Comparison of ENCODE assay signal across 15 mouse cellular contexts in genomic region chr9:119823722-119824121, GRCm38 (mm10). TPM values are rescaled to one million over a fixed set of nuclear protein-coding genes. Genes with fewer than 3 reads are reported as not detected.
DNase-seq lines count a peak whose midpoint lies in the region; ATAC-seq lines count a peak whose summit lies in the region.
"Had no signal": no experiment of that assay in that cellular context is flagged by ENCODE, and none has a peak within 500 bp of the region (broad histone marks: within the 10 kb centered on the region; RNA-seq: fewer than 3 reads in every experiment).

No protein-coding gene starts in this region.

- no peak overlapping the region for H3K9ac ChIP-seq in heart, embryonic 16.5 days (ENCODE audit: low read length)
- H3K9ac ChIP-seq: forebrain, embryonic 12.5 days; hindbrain, embryonic 13.5 days; liver, embryonic 13.5 days; midbrain, embryonic 13.5 days; neural tube, embryonic 13.5 days had no signal

- no peaks in the 10 kb centered on the region for H3K4me1 ChIP-seq in heart, embryonic 16.5 days (ENCODE audit: control insufficient read depth, insufficient read depth, low read length)
- H3K4me1 ChIP-seq in heart, embryonic 10.5 days, result peaks cover 8% of the 10 kb centered on the region; the same call in 1 of the 2 replicates
- H3K4me1 ChIP-seq: forebrain, embryonic 12.5 days; liver, embryonic 13.5 days; midbrain, embryonic 13.5 days; neural tube, embryonic 13.5 days had no signal

- peak overlapping the region; percentile 19; the same call in 1 of the 2 replicates for H3K4me2 ChIP-seq in heart, embryonic 16.5 days (ENCODE audit: low read depth, low read length)
- H3K4me2 ChIP-seq: forebrain, embryonic 12.5 days; hindbrain, embryonic 13.5 days; liver, embryonic 13.5 days; midbrain, embryonic 13.5 days; neural tube, embryonic 13.5 days had no signal

- no peak for DNase-seq in heart, embryonic 10.5 days (ENCODE audit: low spot score)
- DNase-seq in CD4-positive helper T cell, adult 2 months (ENCODE audit: low read depth, low spot score), result peak; percentile 58
- DNase-seq in forelimb bud, embryonic 11.5 days (ENCODE audit: low read depth, low spot score), result peak; percentile 46
- DNase-seq in lung, postnatal 36 days, result peak; percentile 4
- DNase-seq in yolk sac, embryonic 10.5 days (ENCODE audit: low spot score), result no peak
- no peak for DNase-seq in kidney, adult 8-10 months
- DNase-seq: adrenal gland, postnatal 10 days; kidney, adult 9 months; liver, embryonic 13.5 days; thymus, adult 18-20 months had no signal

- no peaks in the 10 kb centered on the region for H3K27me3 ChIP-seq in heart, embryonic 16.5 days (ENCODE audit: control insufficient read depth, insufficient read depth, low read length)
- no peaks in the 10 kb centered on the region for H3K27me3 ChIP-seq in heart, embryonic 10.5 days (ENCODE audit: insufficient read depth, poor library complexity, severe bottlenecking)
- H3K27me3 ChIP-seq: forebrain, embryonic 12.5 days; liver, embryonic 13.5 days; midbrain, embryonic 13.5 days; neural tube, embryonic 13.5 days had no signal

- H3K36me3 ChIP-seq in heart, embryonic 16.5 days (ENCODE audit: control insufficient read depth, insufficient read depth), result no peaks in the 10 kb centered on the region
- no peaks in the 10 kb centered on the region for H3K36me3 ChIP-seq in heart, embryonic 10.5 days
- H3K36me3 ChIP-seq: forebrain, embryonic 12.5 days; hindbrain, embryonic 13.5 days; liver, embryonic 13.5 days; midbrain, embryonic 13.5 days; neural tube, embryonic 13.5 days had no signal

- H3K4me3 ChIP-seq in heart, embryonic 16.5 days (ENCODE audit: low read length), result no peak overlapping the region
- no peak overlapping the region for H3K4me3 ChIP-seq in heart, embryonic 10.5 days
- H3K4me3 ChIP-seq: forebrain, embryonic 12.5 days; hindbrain, embryonic 13.5 days; liver, embryonic 13.5 days; midbrain, embryonic 13.5 days; neural tube, embryonic 13.5 days had no signal

- no peak for ATAC-seq in heart, embryonic 16.5 days (replicated peaks; ENCODE audit: extremely low read depth, insufficient read depth, low FRiP score)
- ATAC-seq: midbrain, embryonic 13.5 days had no signal

- H3K9me3 ChIP-seq in heart, embryonic 16.5 days (replicated peaks; ENCODE audit: control insufficient read depth, low read length), result no peaks in the 10 kb centered on the region
- no peaks in the 10 kb centered on the region for H3K9me3 ChIP-seq in heart, embryonic 10.5 days
- H3K9me3 ChIP-seq: forebrain, embryonic 12.5 days; hindbrain, embryonic 13.5 days; liver, embryonic 13.5 days; midbrain, embryonic 13.5 days; neural tube, embryonic 13.5 days had no signal

- no peak overlapping the region for H3K27ac ChIP-seq in heart, embryonic 16.5 days (ENCODE audit: low read length)
- H3K27ac ChIP-seq in heart, embryonic 10.5 days, result no peak overlapping the region
- H3K27ac ChIP-seq: forebrain, embryonic 12.5 days; hindbrain, embryonic 13.5 days; liver, embryonic 13.5 days; midbrain, embryonic 13.5 days; neural tube, embryonic 13.5 days had no signal

- WGBS in heart, embryonic 16.5 days, result 50% methylated on average over 9 of the region's 9 CpGs
- WGBS in heart, embryonic 10.5 days, result 64% methylated on average over 9 of the region's 9 CpGs

RNA-seq across cellular contexts. Expression of gene Scn11a, which starts 1.5 kb away (rescaled TPM):
- polyA plus RNA-seq in heart, embryonic 16.5 days (2015; fragmentation: Nextera tagmentation; extraction: Ambion mirVana), result 0.05 TPM in 1 of 2 replicates, not detected in the other
- 0.05 and 0.06 TPM in 2 replicates for polyA plus RNA-seq in heart, embryonic 10.5 days (2016; fragmentation: Nextera tagmentation; extraction: Ambion mirVana)
- polyA plus RNA-seq: liver, embryonic 13.5 days had no signal

Comparison
In these comparisons a context has a peak if more than half of its experiments do, and no peak if none do; other contexts are left out.
1. DNase-seq: peak in CD4-positive helper T cell, adult 2 months (single experiment), forelimb bud, embryonic 11.5 days (single experiment) and lung, postnatal 36 days (single experiment); none in heart, embryonic 10.5 days (single experiment), yolk sac, embryonic 10.5 days (single experiment) and kidney, adult 8-10 months (0 of 2).